Mouse (Mus musculus) stomach, embryonic 16.5 days (tissue): ENCODE results near the gene Kdelr2. TPM values are rescaled to one million over a fixed set of nuclear protein-coding genes. Genes with fewer than 3 reads are reported as not detected.

ENCODE experiments used
- ATAC-seq: fragments of 200-750 bp; cut with Nextera tagmentation; 2 replicates; pipeline ENCODE4 v1.8.0; 2017; ENCODE audit warnings: moderate number of reproducible peaks, moderate TSS enrichment; ENCODE audit not compliant: insufficient read depth, low FRiP score
- H3K27ac ChIP-seq: fragments of 300-500 bp; sonication (generic); 2 replicates; pipeline ENCODE4 v1.5.1; 2014; ENCODE audit warnings: low read length
- H3K27me3 ChIP-seq: fragments of 300-500 bp; sonication (generic); 2 replicates; pipeline ENCODE4 v1.6.1; 2014; ENCODE audit warnings: low read length, control low read depth, mixed read lengths; ENCODE audit not compliant: control insufficient read depth, insufficient read depth
- H3K36me3 ChIP-seq: fragments of 300-500 bp; sonication (generic); 2 replicates; pipeline ENCODE4 v1.6.1; 2014; ENCODE audit warnings: low read length; ENCODE audit not compliant: control insufficient read depth, insufficient read depth
- H3K4me1 ChIP-seq: fragments of 300-500 bp; sonication (generic); 2 replicates; pipeline ENCODE4 v1.6.1; 2014; ENCODE audit warnings: low read length, control low read depth, mixed read lengths; ENCODE audit not compliant: control insufficient read depth, insufficient read depth
- H3K4me2 ChIP-seq: fragments of 300-500 bp; sonication (generic); 2 replicates; pipeline ENCODE4 v1.6.1; 2014; ENCODE audit warnings: low read depth, low read length, mixed read lengths
- H3K4me3 ChIP-seq: fragments of 300-500 bp; sonication (generic); replicated peaks from 2 replicates; pipeline ENCODE4 v1.5.1; 2014; ENCODE audit warnings: mild to moderate bottlenecking, low read length
- H3K9ac ChIP-seq: fragments of 300-500 bp; sonication (generic); 2 replicates; pipeline ENCODE4 v1.6.1; 2014; ENCODE audit warnings: low read length
- H3K9me3 ChIP-seq: fragments of 300-500 bp; sonication (generic); replicated peaks from 2 replicates; pipeline ENCODE4 v1.6.1; 2016; ENCODE audit warnings: low read length, control low read depth; ENCODE audit not compliant: control insufficient read depth
- WGBS: fragments of 180-500 bp; shearing (Covaris S2); extraction: QIAGEN DNeasy Blood & Tissue Kit; methylation state at CpG from one replicate; pipeline ENCODE4 v1.1.7; 2014; 5-methylcytosine and 5-hydroxymethylcytosine counted together
- polyA plus RNA-seq: library from polyadenylated mRNA; unstranded; fragments of >200 nt; fragmentation: Nextera tagmentation; extraction: Ambion mirVana; gene quantifications from 2 replicates; pipeline ENCODE4 v1.2.1, GENCODE M21; 2015

Kdelr2 gene
- polyA plus RNA-seq, 1 experiment from 2014 or later: 364 TPM

DNA sequence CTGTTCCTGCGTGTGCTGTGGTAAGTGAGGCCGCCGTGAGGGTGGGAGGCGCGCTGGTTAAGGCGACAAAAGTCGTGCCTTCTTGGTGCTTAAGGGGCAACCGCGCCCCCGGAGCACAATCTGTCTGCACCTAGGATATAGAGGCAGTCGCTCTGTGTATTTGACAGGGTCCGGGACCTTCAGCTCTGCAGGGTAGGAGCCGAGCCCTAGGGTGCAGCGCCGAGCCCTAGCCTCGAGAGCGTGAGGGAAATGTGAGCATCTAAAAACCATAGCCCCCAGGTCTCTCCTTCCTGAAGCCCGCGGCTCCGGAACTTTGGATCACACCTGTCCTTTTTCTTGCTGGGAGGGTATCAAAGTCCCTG lies 61.1 kb downstream of the Kdelr2 start:
- Histone ChIP-seq H3K36me3 (peaks cover 1% of the 10 kb centered on the region; the same call in 1 of the 2 replicates), H3K9me3 (no peaks in the 10 kb centered on the region), H3K27ac (no peak overlapping the region), H3K4me1 (peaks cover 12% of the 10 kb centered on the region), H3K4me2 (peak overlapping the region; percentile 97), H3K4me3 (peak overlapping the region; percentile 82), H3K27me3 (no peaks in the 10 kb centered on the region), H3K9ac (peak overlapping the region; percentile 80)
- ATAC-seq: peak; percentile 63; the same call in 1 of the 2 replicates
- under 1% methylated on average over 20 of the region's 20 CpGs for WGBS

- no peaks in the 10 kb centered on the region for H3K9me3 ChIP-seq
- peak overlapping the region; percentile 97 for H3K4me2 ChIP-seq
- WGBS: 32% methylated on average over 23 of the region's 23 CpGs
- ATAC-seq: no peak
- H3K9ac ChIP-seq: peak overlapping the region; percentile 80
- peaks cover 2% of the 10 kb centered on the region; the same call in 1 of the 2 replicates for H3K36me3 ChIP-seq
- peak overlapping the region; percentile 82 for H3K4me3 ChIP-seq
- H3K4me1 ChIP-seq: peaks cover 12% of the 10 kb centered on the region
- H3K27me3 ChIP-seq: no peaks in the 10 kb centered on the region
- no peak overlapping the region for H3K27ac ChIP-seq
Observed at GRCm38 (mm10) chr5:143465156-143466085, 61.8 kb downstream of the Kdelr2 start.

DNA sequence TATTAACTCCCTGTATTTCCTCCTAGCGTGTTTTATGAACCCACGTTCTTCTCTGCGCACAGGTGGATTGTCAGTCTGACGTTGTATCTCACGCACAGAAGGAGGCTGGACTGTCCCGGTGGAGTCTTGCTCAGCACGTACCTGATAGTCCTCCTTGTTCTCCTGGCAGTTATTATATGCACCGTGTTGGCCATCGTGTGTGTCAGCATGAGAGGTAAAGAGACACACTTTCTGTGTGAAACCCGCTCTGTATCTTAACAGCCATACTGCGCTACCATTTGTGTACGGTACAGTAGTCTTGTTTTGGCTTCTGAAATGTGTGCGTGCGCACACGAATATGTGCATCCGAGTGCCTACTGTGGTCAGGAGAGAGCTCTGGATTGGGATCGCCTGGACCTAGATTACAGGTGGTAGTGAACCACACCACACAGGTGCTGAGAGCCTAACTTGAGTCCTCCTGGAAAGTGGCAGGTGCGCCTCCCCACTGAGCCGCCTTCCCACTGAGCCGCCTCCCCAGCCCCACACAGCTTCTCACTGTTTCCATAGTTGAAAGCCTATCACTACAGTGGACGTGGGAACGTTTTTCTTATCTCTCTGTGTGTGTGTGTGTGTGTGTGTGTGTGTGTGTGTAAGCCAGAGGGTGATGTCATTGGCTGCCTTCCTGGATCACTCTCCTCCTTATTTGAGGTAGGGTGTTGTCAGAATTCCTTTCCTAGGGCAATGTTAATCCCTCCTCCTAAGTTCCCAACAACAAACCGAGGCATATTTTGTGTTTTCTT lies 63.4 kb downstream of the Kdelr2 start:
- no peaks in the 10 kb centered on the region for H3K9me3 ChIP-seq
- peaks cover 2% of the 10 kb centered on the region; the same call in 1 of the 2 replicates for H3K36me3 ChIP-seq
- H3K4me3 ChIP-seq: no peak overlapping the region
- peaks cover 12% of the 10 kb centered on the region for H3K4me1 ChIP-seq
- no peak overlapping the region for H3K27ac ChIP-seq
- H3K4me2 ChIP-seq: no peak overlapping the region
- no peak overlapping the region for H3K9ac ChIP-seq
- no peaks in the 10 kb centered on the region for H3K27me3 ChIP-seq
- no peak for ATAC-seq
- WGBS: 89% methylated on average over 23 of the region's 23 CpGs

DNA sequence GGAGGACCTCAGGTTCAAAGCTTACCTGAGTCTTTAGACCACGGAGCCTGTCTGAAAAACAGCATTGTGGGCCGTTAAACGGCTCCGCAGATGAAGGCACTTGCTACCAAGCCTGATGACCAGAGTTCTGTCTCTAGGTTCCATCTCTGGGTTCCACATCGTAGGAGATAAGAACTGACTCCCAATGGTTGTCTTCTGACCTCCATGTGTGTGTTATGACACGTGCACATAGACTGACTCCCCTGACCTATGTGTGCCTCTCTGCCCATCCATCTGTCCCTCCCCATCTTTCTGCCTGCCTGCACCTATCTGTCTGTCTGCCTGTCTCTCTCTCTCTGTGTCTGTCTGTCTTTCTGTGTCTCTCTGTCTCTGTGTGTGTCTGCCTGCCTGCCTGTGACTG lies 64.3 kb downstream of the Kdelr2 start:
- Histone ChIP-seq H3K27ac (no peak overlapping the region), H3K27me3 (no peaks in the 10 kb centered on the region), H3K36me3 (peaks cover 2% of the 10 kb centered on the region; the same call in 1 of the 2 replicates), H3K4me2 (no peak overlapping the region), H3K9ac (no peak overlapping the region), H3K4me3 (no peak overlapping the region), H3K9me3 (no peaks in the 10 kb centered on the region), H3K4me1 (peaks cover 12% of the 10 kb centered on the region)
- no peak for ATAC-seq
- 85% methylated on average over 6 of the region's 6 CpGs for WGBS

- H3K27ac ChIP-seq: no peak overlapping the region
- peaks cover 2% of the 10 kb centered on the region; the same call in 1 of the 2 replicates for H3K36me3 ChIP-seq
- H3K27me3 ChIP-seq: no peaks in the 10 kb centered on the region
- no peak overlapping the region for H3K4me3 ChIP-seq
- H3K4me1 ChIP-seq: peaks cover 7% of the 10 kb centered on the region
- no peaks in the 10 kb centered on the region for H3K9me3 ChIP-seq
- H3K9ac ChIP-seq: no peak overlapping the region
- no peak overlapping the region for H3K4me2 ChIP-seq
- no peak for ATAC-seq
- WGBS: 92% methylated on average over 8 of the region's 8 CpGs
Observed at GRCm38 (mm10) chr5:143469628-143470027, 66.0 kb downstream of the Kdelr2 start.

GRCm38 (mm10) chr5:143470421-143471164 lies 67.0 kb downstream of the Kdelr2 start:
- 70% methylated on average over 15 of the region's 15 CpGs for WGBS
- peak; percentile 51; the same call in 1 of the 2 replicates for ATAC-seq
- Histone ChIP-seq H3K9ac (no peak overlapping the region), H3K4me1 (peaks cover 3% of the 10 kb centered on the region; the same call in 1 of the 2 replicates), H3K4me2 (no peak overlapping the region), H3K27ac (peak overlapping the region; percentile 56; the same call in 1 of the 2 replicates), H3K27me3 (no peaks in the 10 kb centered on the region), H3K36me3 (peaks cover 2% of the 10 kb centered on the region; the same call in 1 of the 2 replicates), H3K4me3 (no peak overlapping the region), H3K9me3 (no peaks in the 10 kb centered on the region)

DNA sequence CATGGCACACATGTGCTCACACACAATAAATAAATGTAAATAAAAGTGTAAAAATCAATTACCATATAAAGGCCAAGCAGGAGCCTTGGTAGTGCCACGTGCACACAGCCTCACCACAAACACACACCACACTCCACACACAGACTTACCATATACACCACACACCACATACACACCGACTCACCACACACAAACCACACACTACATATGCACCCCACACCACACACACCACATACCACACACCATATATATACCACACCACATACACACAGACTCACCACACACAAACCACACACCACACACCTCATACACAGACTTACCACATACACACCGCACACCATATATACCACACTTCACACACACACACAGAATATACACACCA lies 67.5 kb downstream of the Kdelr2 start:
- Histone ChIP-seq H3K4me2 (no peak overlapping the region), H3K4me1 (no peaks in the 10 kb centered on the region), H3K27ac (peak overlapping the region; percentile 18; the same call in 1 of the 2 replicates), H3K27me3 (no peaks in the 10 kb centered on the region), H3K9me3 (no peaks in the 10 kb centered on the region), H3K36me3 (peaks cover 2% of the 10 kb centered on the region; the same call in 1 of the 2 replicates), H3K4me3 (no peak overlapping the region), H3K9ac (no peak overlapping the region)
- WGBS: 87% methylated on average over 3 of the region's 3 CpGs
- no peak for ATAC-seq
